Mouse (Mus musculus) spleen, postnatal 36 days (tissue): ENCODE measurements at regions not wholly inside any gene's neighbourhood (a gene's known extent, or its start where the extent isn't known, plus 50 kb on each side); places are given as distances from the start of the nearest gene placed in this dataset.
"Not testable (repeated sequence)": the region's sequence is repeated elsewhere in the genome, so short reads cannot be mapped to it uniquely, and the experiment has no call there.

ENCODE experiments used
- DNase-seq, 2 experiments: peaks; one replicate each; pipeline ENCODE4 v3.0.0; 2022; ENCODE audit warnings: low spot score in 2 of 2, mixed read lengths in 1 of 2

GRCm38 (mm10) chr6:22523582-22524234 lies 167.7 kb upstream of the Fam3c start:
- DNase-seq: no peak

- no peak for DNase-seq
Measured at GRCm38 (mm10) chr6:22506871-22507270, 150.8 kb upstream of the Fam3c start.

- DNase-seq: no peak
Measured at GRCm38 (mm10) chr6:22497306-22497705, 141.3 kb upstream of the Fam3c start.

GRCm38 (mm10) chr6:22496471-22496870 lies 140.4 kb upstream of the Fam3c start:
- no peak for DNase-seq

- peak; percentile 22 to 41 for DNase-seq
Measured at GRCm38 (mm10) chr6:22493632-22494260, 137.7 kb upstream of the Fam3c start.

GRCm38 (mm10) chr6:22492896-22493295 lies 136.9 kb upstream of the Fam3c start:
- DNase-seq: peak in 1 of 2 experiments; percentile 6

- no peak for DNase-seq
Measured at GRCm38 (mm10) chr6:22490762-22491161, 134.7 kb upstream of the Fam3c start.

- DNase-seq: no peak
Measured at GRCm38 (mm10) chr6:22487467-22487866, 131.4 kb upstream of the Fam3c start.

GRCm38 (mm10) chr6:22485828-22486518 lies 129.9 kb upstream of the Fam3c start:
- no peak for DNase-seq

GRCm38 (mm10) chr6:22482257-22482656 lies 126.2 kb upstream of the Fam3c start:
- DNase-seq: not testable (repeated sequence)

- DNase-seq: peak; percentile 30 to 39
Measured at GRCm38 (mm10) chr6:22474604-22475003, 118.6 kb upstream of the Fam3c start.

- DNase-seq: no peak
Measured at GRCm38 (mm10) chr6:22474011-22474410, 118.0 kb upstream of the Fam3c start.

GRCm38 (mm10) chr6:22472400-22472799 lies 116.4 kb upstream of the Fam3c start:
- DNase-seq: not testable (repeated sequence)

- no peak for DNase-seq
Measured at GRCm38 (mm10) chr6:22467334-22467993, 111.4 kb upstream of the Fam3c start.

GRCm38 (mm10) chr6:22465926-22466325 lies 109.9 kb upstream of the Fam3c start:
- DNase-seq: no peak

- DNase-seq: peak; percentile 8 to 12
Measured at GRCm38 (mm10) chr6:22459440-22460016, 103.5 kb upstream of the Fam3c start.

- peak; percentile 3 to 10 for DNase-seq
Measured at GRCm38 (mm10) chr6:22452203-22452602, 96.2 kb upstream of the Fam3c start.

- DNase-seq: no peak
Measured at GRCm38 (mm10) chr6:22450501-22450900, 94.5 kb upstream of the Fam3c start.

- DNase-seq: no peak
Measured at GRCm38 (mm10) chr6:22448906-22449305, 92.9 kb upstream of the Fam3c start.

GRCm38 (mm10) chr6:22447636-22448035 lies 91.6 kb upstream of the Fam3c start:
- no peak for DNase-seq

- DNase-seq: peak in 1 of 2 experiments; percentile 10
Measured at GRCm38 (mm10) chr6:22446621-22447310, 90.7 kb upstream of the Fam3c start.
